In genomic region chr2:117023436-117023835, GRCm38 (mm10) we compare ENCODE assay signal across 24 mouse cellular contexts.
DNase-seq lines count a peak whose midpoint lies in the region; ATAC-seq and TF ChIP-seq lines count a peak whose summit lies in the region.
"Had no signal": no experiment of that assay in that cellular context is flagged by ENCODE, and none has a peak within 500 bp of the region (broad histone marks: within the 10 kb centered on the region; RNA-seq: fewer than 3 reads in every experiment).

No protein-coding gene starts in this region.

- no peak overlapping the region for H3K9ac ChIP-seq in midbrain, embryonic 11.5 days (ENCODE audit: low read length)
- H3K9ac ChIP-seq in midbrain, embryonic 15.5 days = no peak overlapping the region
- H3K9ac ChIP-seq: embryonic facial prominence, embryonic 13.5 days; embryonic facial prominence, embryonic 15.5 days; forebrain, embryonic 12.5 days had no signal

- no peak overlapping the region for H3K27ac ChIP-seq in midbrain, embryonic 11.5 days (ENCODE audit: low read depth, low read length)
- no peak overlapping the region for H3K27ac ChIP-seq in midbrain, embryonic 15.5 days
- H3K27ac ChIP-seq: embryonic facial prominence, embryonic 13.5 days; embryonic facial prominence, embryonic 15.5 days; forebrain, embryonic 10.5 days; forebrain, embryonic 12.5 days had no signal

- 89% methylated on average over 1 of the region's 1 CpGs for WGBS in midbrain, embryonic 11.5 days
- 93% methylated on average over 1 of the region's 1 CpGs for WGBS in midbrain, embryonic 15.5 days

- no peak for ATAC-seq in midbrain, embryonic 11.5 days (ENCODE audit: low FRiP score)
- ATAC-seq in midbrain, embryonic 15.5 days (replicated peaks) = no peak
- ATAC-seq: activated CD4-positive, CD25-positive, alpha-beta regulatory T cell, adult 4 months; forebrain, embryonic 14.5 days; forebrain, embryonic 16.5 days; Patski had no signal

- peaks cover 11% of the 10 kb centered on the region for H3K4me1 ChIP-seq in midbrain, embryonic 11.5 days (ENCODE audit: control insufficient read depth, insufficient read depth, low read length)
- H3K4me1 ChIP-seq in midbrain, embryonic 15.5 days = 0 out of 2 replicates have a peak, but pooled peaks cover 3% of the 10 kb centered on the region

- H3K79me3 ChIP-seq in C2C12 (ENCODE audit: low read depth) = no peaks in the 10 kb centered on the region

- H3K27me3 ChIP-seq in midbrain, embryonic 11.5 days (ENCODE audit: control insufficient read depth, insufficient read depth, low read length) = no peaks in the 10 kb centered on the region
- no peaks in the 10 kb centered on the region for H3K27me3 ChIP-seq in midbrain, embryonic 15.5 days (replicated peaks)
- H3K27me3 ChIP-seq in C2C12 (ENCODE audit: control insufficient read depth, insufficient read depth, insufficient read length) = no peaks in the 10 kb centered on the region
- H3K27me3 ChIP-seq: embryonic facial prominence, embryonic 13.5 days; embryonic facial prominence, embryonic 15.5 days; forebrain, embryonic 12.5 days; Patski had no signal

- TF ChIP-seq CTCF in C2C12 (IDR thresholded peaks at IDR 0.05; ENCODE audit: control insufficient read depth, insufficient read depth, insufficient read length) = no peak

- no peak overlapping the region for H3K4me3 ChIP-seq in midbrain, embryonic 11.5 days (ENCODE audit: low read depth, low read length)
- no peak overlapping the region for H3K4me3 ChIP-seq in midbrain, embryonic 15.5 days
- H3K4me3 ChIP-seq in C2C12 (ENCODE audit: insufficient read depth, poor library complexity, severe bottlenecking) = no peak overlapping the region
- H3K4me3 ChIP-seq: embryonic facial prominence, embryonic 13.5 days; embryonic facial prominence, embryonic 15.5 days; erythroblast, embryonic 14.5 days; forebrain, embryonic 10.5 days; forebrain, embryonic 12.5 days had no signal

- no peaks in the 10 kb centered on the region for H3K36me3 ChIP-seq in midbrain, embryonic 11.5 days (ENCODE audit: control insufficient read depth, insufficient read depth, low read length)
- no peaks in the 10 kb centered on the region for H3K36me3 ChIP-seq in midbrain, embryonic 15.5 days (replicated peaks)
- H3K36me3 ChIP-seq in C2C12 (ENCODE audit: control insufficient read depth, insufficient read depth) = no peaks in the 10 kb centered on the region
- H3K36me3 ChIP-seq: embryonic facial prominence, embryonic 13.5 days; embryonic facial prominence, embryonic 15.5 days; forebrain, embryonic 10.5 days; forebrain, embryonic 12.5 days had no signal

- DNase-seq in midbrain, embryonic 11.5 days (ENCODE audit: low spot score, missing footprints) = peak; percentile 77
- no peak for DNase-seq in urinary bladder, postnatal 14 days (ENCODE audit: low spot score)
- no peak for DNase-seq in right cerebral cortex, postnatal 25 days
- DNase-seq: adrenal gland, postnatal 10 days; adrenal gland, postnatal 25 days; B cell, adult 2 months; cerebellum, adult 11 months; cerebellum, adult 18-20 months; cerebellum, adult 8-10 months; cerebellum, adult 9-11 months; cerebellum, postnatal 14 days; cerebellum, postnatal 36 days; embryo, embryonic 11 days had no signal

- no peak overlapping the region for H3K4me2 ChIP-seq in midbrain, embryonic 11.5 days
- H3K4me2 ChIP-seq in midbrain, embryonic 15.5 days = no peak overlapping the region
- H3K4me2 ChIP-seq: embryonic facial prominence, embryonic 13.5 days; embryonic facial prominence, embryonic 15.5 days; forebrain, embryonic 12.5 days had no signal

- H3K79me2 ChIP-seq in C2C12 (ENCODE audit: control insufficient read depth, insufficient read depth) = no peaks in the 10 kb centered on the region

- no peak overlapping the region for H3ac ChIP-seq in C2C12 (ENCODE audit: control insufficient read depth, insufficient read length, low read depth)

- H3K9me3 ChIP-seq in midbrain, embryonic 11.5 days (ENCODE audit: control insufficient read depth, low read length) = no peaks in the 10 kb centered on the region
- H3K9me3 ChIP-seq in midbrain, embryonic 15.5 days = no peaks in the 10 kb centered on the region
- H3K9me3 ChIP-seq: embryonic facial prominence, embryonic 13.5 days; embryonic facial prominence, embryonic 15.5 days; forebrain, embryonic 10.5 days; forebrain, embryonic 12.5 days had no signal

TF ChIP-seq in C2C12, 6 proteins besides CTCF, POLR2A, EP300 and RAD21:
- no peak for TF ChIP-seq MAX (IDR thresholded peaks at IDR 0.05)
- TF ChIP-seq MYOG (IDR thresholded peaks at IDR 0.05; ENCODE audit: control insufficient read depth, extremely low read depth, insufficient read length) = no peak
- no peak for TF ChIP-seq CEBPB (IDR thresholded peaks at IDR 0.05; ENCODE audit: low read depth)
- peak; percentile 32 for TF ChIP-seq FOSL1 (IDR thresholded peaks at IDR 0.05; ENCODE audit: insufficient read depth, low read length, poor library complexity, severe bottlenecking)
- no peak for TF ChIP-seq USF1 (IDR thresholded peaks at IDR 0.05; ENCODE audit: low read depth)
- no peak for TF ChIP-seq MYOD1 (IDR thresholded peaks at IDR 0.05; ENCODE audit: control insufficient read depth, insufficient read length, low read depth)
